Mouse (Mus musculus) myocyte (in vitro differentiated cells): Measurements from ENCODE around the gene Lrrk1. TPM values are rescaled to one million over a fixed set of nuclear protein-coding genes. Genes with fewer than 3 reads are reported as not detected.
A peak's percentile ranks its signal among the peaks of the same experiment; 100 is the strongest.

Experiments
- H3K27me3 ChIP-seq: one replicate; pipeline ENCODE4 v1.6.1; 2011; ENCODE audit not compliant: control insufficient read depth, insufficient read depth, insufficient read length
- H3K36me3 ChIP-seq: one replicate; pipeline ENCODE4 v1.6.1; 2011; ENCODE audit not compliant: control insufficient read depth, insufficient read depth
- H3K4me2 ChIP-seq: one replicate; pipeline ENCODE4 v1.6.1; 2011; ENCODE audit warnings: low read depth, control low read depth
- H3K4me3 ChIP-seq: one replicate; pipeline ENCODE4 v1.5.1; 2011; ENCODE audit warnings: mild to moderate bottlenecking, control low read depth, moderate library complexity
- H3K79me2 ChIP-seq: one replicate; pipeline ENCODE4 v1.6.1; 2011; ENCODE audit not compliant: control insufficient read depth, insufficient read depth
- H3ac ChIP-seq: one replicate; pipeline ENCODE4 v1.6.1; 2011; ENCODE audit not compliant: control insufficient read depth, insufficient read length
- CEBPB ChIP-seq: IDR thresholded peaks from 2 replicates; pipeline ENCODE4 v1.6.1; 2011; ENCODE audit warnings: mild to moderate bottlenecking, moderate library complexity; ENCODE audit not compliant: poor library complexity, insufficient read depth, severe bottlenecking
- E2F4 ChIP-seq: IDR thresholded peaks from one replicate; pipeline ENCODE4 v1.6.1; 2011; ENCODE audit warnings: mild to moderate bottlenecking, control low read depth, moderate library complexity; ENCODE audit not compliant: insufficient read depth
- MAX ChIP-seq: IDR thresholded peaks from one replicate; pipeline ENCODE4 v1.6.1; 2011; ENCODE audit warnings: low read depth, mild to moderate bottlenecking, control low read depth
- MYOD1 ChIP-seq, 3 experiments: IDR thresholded peaks; one replicate each; pipeline ENCODE4 v1.6.1; 2011; ENCODE audit warnings: control low read depth in 2 of 3, low read depth in 2 of 3, mild to moderate bottlenecking in 2 of 3, moderate library complexity in 1 of 3; ENCODE audit not compliant: insufficient read length in 2 of 3, control insufficient read depth in 1 of 3
- MYOG ChIP-seq, 3 experiments: IDR thresholded peaks; one replicate each; pipeline ENCODE4 v1.6.1; 2011; ENCODE audit warnings: control low read depth in 2 of 3, low read depth in 2 of 3, mild to moderate bottlenecking in 2 of 3; ENCODE audit not compliant: insufficient read length in 2 of 3, control insufficient read depth in 1 of 3, insufficient read depth in 1 of 3
- POLR2A ChIP-seq: IDR thresholded peaks from one replicate; pipeline ENCODE4 v1.6.1; 2011; ENCODE audit warnings: low read depth, mild to moderate bottlenecking, control low read depth, moderate library complexity; ENCODE audit not compliant: insufficient read length
- POLR2AphosphoS2 ChIP-seq: IDR thresholded peaks from one replicate; pipeline ENCODE4 v1.6.1; 2011; ENCODE audit warnings: low read depth, control low read depth; ENCODE audit not compliant: insufficient read length
- REST ChIP-seq: IDR thresholded peaks from one replicate; pipeline ENCODE4 v1.6.1; 2011; ENCODE audit warnings: mild to moderate bottlenecking, control low read depth, moderate library complexity; ENCODE audit not compliant: insufficient read depth, insufficient read length
- SRF ChIP-seq: IDR thresholded peaks from one replicate; pipeline ENCODE4 v1.6.1; 2011; ENCODE audit warnings: low read depth; ENCODE audit not compliant: control insufficient read depth, insufficient read length
- TCF12 ChIP-seq: IDR thresholded peaks from one replicate; pipeline ENCODE4 v1.6.1; 2011; ENCODE audit warnings: mild to moderate bottlenecking, control low read depth; ENCODE audit not compliant: poor library complexity, insufficient read depth, severe bottlenecking
- TCF3 ChIP-seq: IDR thresholded peaks from one replicate; pipeline ENCODE4 v1.6.1; 2011; ENCODE audit warnings: low read depth, control low read depth; ENCODE audit not compliant: insufficient read length
- USF1 ChIP-seq: IDR thresholded peaks from one replicate; pipeline ENCODE4 v1.6.1; 2011; ENCODE audit warnings: low read depth, mild to moderate bottlenecking, control low read depth, moderate library complexity
- polyA plus RNA-seq: library from polyadenylated mRNA; unstranded; fragments of >200 nt; fragmentation: generic; extraction: Trizol; gene quantifications from one replicate; pipeline ENCODE4 v1.2.1, GENCODE M21; 2012; ENCODE audit warnings: missing spikeins

Lrrk1 gene
- polyA plus RNA-seq, 1 experiment: 24.8 TPM

DNA sequence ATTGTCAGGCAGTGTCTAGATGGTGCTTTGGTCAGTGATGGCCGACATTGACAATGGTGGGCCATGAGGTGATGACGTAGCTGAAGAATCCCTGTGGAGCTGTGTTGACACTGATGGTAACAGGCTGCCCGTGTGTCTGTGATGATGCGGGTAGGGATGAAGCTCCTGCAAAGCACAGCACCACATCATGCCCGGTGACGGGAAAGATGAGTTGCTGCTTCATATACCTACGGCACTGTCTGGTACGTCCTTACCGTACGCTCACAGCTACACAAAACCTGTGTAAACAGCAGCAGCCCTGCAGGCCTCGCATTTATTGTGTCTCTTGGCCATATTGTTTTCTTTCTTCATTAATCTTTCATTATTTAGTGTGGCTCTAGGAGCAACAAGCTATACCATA, 23.7 kb downstream of the Lrrk1 start:
- Histone ChIP-seq H3K4me3 (no peak overlapping the region), H3K36me3 (peaks cover 11% of the 10 kb centered on the region), H3K79me2 (peaks cover 34% of the 10 kb centered on the region), H3K4me2 (no peak overlapping the region), H3ac (no peak overlapping the region), H3K27me3 (no peaks in the 10 kb centered on the region)
- TF ChIP-seq USF1 (no peak), TCF12 (no peak), POLR2AphosphoS2 (no peak), SRF (no peak), MAX (no peak)

DNA sequence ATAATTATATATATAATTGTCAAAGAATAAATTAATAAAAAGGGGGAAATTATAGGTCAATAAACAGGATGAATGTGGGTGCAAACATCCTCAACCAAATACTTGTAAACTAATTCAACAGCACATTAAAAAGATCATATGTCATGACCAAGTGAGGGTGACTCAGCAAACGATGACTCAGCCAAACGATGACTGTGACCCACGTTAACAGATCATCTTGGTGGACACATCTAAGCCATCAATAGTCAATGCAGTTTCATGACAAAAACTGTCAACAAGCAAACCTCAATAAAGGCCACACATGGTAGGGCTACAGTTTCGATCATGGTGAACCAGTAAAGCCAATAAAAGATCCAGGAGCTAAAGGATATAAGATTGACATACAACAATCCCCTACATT, 29.1 kb downstream of the Lrrk1 start:
- Histone ChIP-seq H3ac (no peak overlapping the region), H3K4me2 (peak overlapping the region; percentile 24), H3K36me3 (peaks cover 12% of the 10 kb centered on the region), H3K4me3 (no peak overlapping the region), H3K79me2 (peaks cover 56% of the 10 kb centered on the region), H3K27me3 (no peaks in the 10 kb centered on the region)
- TF ChIP-seq MYOD1 (IDR thresholded peaks at IDR 0.05; ENCODE audit: control insufficient read depth in 1 of 3, insufficient read length in 2 of 3, low read depth in 2 of 3) (no peak), E2F4 (no peak), TCF12 (no peak), TCF3 (no peak), POLR2A (no peak), MAX (no peak)

DNA sequence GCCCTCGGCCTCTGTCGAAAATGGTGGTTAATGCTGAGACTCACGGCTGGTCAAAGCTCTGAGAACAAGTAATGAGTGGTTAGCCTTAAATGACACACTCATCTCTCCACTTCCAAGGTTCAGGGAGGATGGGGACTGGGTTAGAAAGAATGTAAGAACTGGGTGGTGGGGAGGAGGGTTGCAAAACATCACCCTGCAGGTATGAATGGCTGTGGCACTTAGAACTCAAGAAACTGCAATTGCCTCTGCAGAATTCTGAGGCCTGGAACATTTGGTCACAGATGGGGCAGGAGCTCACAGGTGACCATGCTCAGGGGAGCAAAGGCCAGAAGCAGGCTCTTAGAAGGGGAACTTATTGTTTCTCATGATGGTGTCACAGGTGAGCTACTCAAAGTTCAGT, 29.7 kb downstream of the Lrrk1 start:
- H3K4me3 ChIP-seq: no peak overlapping the region
- TF ChIP-seq REST: no peak
- no peak for TF ChIP-seq POLR2A
- no peak for TF ChIP-seq CEBPB
- TF ChIP-seq E2F4: no peak
- no peak for TF ChIP-seq MYOD1 (IDR thresholded peaks at IDR 0.05; ENCODE audit: control insufficient read depth in 1 of 3, insufficient read length in 2 of 3, low read depth in 2 of 3)
- TF ChIP-seq MAX: no peak
- no peak for TF ChIP-seq TCF3
- H3K36me3 ChIP-seq: peaks cover 8% of the 10 kb centered on the region
- no peaks in the 10 kb centered on the region for H3K27me3 ChIP-seq
- no peak overlapping the region for H3K4me2 ChIP-seq
- H3ac ChIP-seq: no peak overlapping the region
- peaks cover 56% of the 10 kb centered on the region for H3K79me2 ChIP-seq

DNA sequence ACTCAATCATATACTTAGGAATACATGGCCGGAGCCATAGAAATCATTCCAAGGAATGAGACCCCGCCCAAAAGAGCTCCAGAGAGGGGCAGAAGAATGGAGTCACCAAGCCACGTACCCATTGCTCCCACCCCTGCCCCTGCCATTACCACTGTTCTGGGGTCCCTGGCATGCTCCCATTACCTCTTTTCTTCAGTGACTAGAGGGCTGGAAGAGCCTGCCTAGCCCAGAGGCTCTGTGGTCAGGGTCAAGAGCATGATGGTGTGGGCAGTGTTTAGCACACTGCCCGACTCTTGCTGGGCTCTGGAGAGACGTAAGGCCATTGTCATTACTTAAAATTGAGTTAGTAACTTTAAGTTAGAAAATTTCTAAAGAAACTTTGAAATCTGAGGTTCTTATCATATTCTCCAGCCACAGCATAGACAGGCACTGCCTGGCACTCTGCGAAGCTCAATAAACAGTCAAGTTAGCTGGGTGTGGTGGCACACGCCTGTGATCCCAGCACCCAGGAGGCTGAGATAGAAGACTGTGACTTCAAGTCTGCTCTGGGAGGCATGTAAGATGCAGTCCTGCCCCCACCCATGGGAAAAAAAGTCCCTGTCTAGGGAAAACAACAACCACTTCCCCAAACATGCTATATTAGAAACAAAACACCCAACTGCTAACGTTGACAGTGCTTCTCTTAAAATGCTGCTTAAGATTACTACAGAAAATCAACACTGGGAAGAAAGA, 32.2 kb downstream of the Lrrk1 start:
- Histone ChIP-seq H3K27me3 (no peaks in the 10 kb centered on the region), H3K4me2 (no peak overlapping the region), H3K79me2 (peaks cover 72% of the 10 kb centered on the region), H3K4me3 (no peak overlapping the region), H3ac (no peak overlapping the region), H3K36me3 (peaks cover 7% of the 10 kb centered on the region)
- TF ChIP-seq POLR2AphosphoS2: no peak
- no peak for TF ChIP-seq MYOD1 (IDR thresholded peaks at IDR 0.05; ENCODE audit: control insufficient read depth in 1 of 3, insufficient read length in 2 of 3, low read depth in 2 of 3)
- TF ChIP-seq MAX: no peak
- no peak for TF ChIP-seq TCF12

DNA sequence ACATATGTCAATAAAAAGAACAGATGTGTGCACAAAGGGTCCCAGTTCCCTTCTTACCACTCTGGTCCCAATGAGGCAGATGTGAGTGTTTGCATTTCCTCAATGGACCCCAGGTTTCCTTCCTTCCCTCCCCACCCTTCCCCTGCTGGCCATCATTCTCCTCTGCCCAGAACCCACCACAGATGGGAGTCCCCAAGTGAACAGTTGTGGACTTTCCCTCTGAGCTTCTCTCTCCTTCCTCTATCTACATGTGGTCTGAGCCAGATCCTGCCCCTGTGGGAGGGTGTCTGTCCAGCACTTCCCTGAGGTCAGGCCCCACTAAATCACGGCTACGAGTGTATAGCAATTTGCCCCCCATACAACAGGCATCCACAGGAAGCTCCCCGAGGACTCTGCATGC, 33.2 kb downstream of the Lrrk1 start:
- TF ChIP-seq MYOD1 (IDR thresholded peaks at IDR 0.05; ENCODE audit: control insufficient read depth in 1 of 3, insufficient read length in 2 of 3, low read depth in 2 of 3): no peak
- TF ChIP-seq E2F4: no peak
- TF ChIP-seq USF1: no peak
- TF ChIP-seq POLR2AphosphoS2: no peak
- no peak for TF ChIP-seq SRF
- TF ChIP-seq TCF12: no peak
- no peak for TF ChIP-seq POLR2A
- no peak for TF ChIP-seq MYOG (IDR thresholded peaks at IDR 0.05; ENCODE audit: control insufficient read depth in 1 of 3, insufficient read depth in 1 of 3, insufficient read length in 2 of 3, low read depth in 2 of 3)
- TF ChIP-seq REST: no peak
- no peak for TF ChIP-seq TCF3
- no peak for TF ChIP-seq MAX
- TF ChIP-seq CEBPB: no peak
- H3ac ChIP-seq: no peak overlapping the region
- H3K4me2 ChIP-seq: no peak overlapping the region
- H3K27me3 ChIP-seq: no peaks in the 10 kb centered on the region
- H3K4me3 ChIP-seq: no peak overlapping the region
- peaks cover 5% of the 10 kb centered on the region for H3K36me3 ChIP-seq
- H3K79me2 ChIP-seq: peaks cover 72% of the 10 kb centered on the region
